In the genomic region with DNA sequence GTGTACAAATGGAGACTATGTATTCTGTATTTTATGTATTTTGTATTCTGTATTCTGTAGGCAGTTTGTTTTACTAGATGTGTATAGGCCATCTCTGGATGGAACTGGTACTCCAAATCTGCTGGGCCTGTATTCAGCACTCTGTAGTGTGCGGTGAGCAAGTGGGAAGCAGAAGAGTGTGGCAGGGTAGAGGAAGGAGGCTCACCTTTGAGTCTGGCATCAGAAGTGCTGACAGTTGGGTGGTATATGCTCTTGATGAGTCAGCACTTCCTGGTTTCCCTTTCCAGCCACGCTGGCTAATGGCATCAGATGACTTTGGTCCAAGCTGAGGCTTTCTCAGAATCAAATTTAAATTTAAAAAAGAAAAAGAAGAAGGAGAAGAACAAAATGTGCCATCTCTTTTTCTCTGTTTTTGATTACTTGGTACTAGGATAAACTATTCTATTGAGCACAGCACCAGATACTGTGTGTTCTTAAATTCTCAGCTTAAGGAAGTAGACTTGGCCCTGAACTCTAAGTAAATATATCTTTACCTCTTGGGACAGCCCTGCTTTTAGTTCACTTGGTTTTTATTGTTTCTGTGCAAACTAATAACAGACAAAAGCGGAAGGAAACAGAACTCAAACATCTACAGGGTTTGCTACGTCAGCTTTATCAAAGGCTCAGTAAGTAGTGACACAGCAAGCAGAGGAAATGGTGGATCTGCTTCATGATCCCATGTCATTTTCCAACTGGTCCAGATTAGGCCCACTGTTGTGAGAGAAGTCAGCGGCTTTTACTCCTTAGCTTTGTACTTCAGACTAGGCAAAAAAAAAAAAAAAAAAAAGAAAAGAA, we compare ENCODE assay signal across 12 mouse cellular contexts. TPM values are rescaled to one million over a fixed set of nuclear protein-coding genes. Genes with fewer than 3 reads are reported as not detected.
A peak's percentile ranks its signal among the peaks of the same experiment; 100 is the strongest.
DNase-seq lines count a peak whose midpoint lies in the region; ATAC-seq lines count a peak whose summit lies in the region.
"Had no signal": no experiment of that assay in that cellular context is flagged by ENCODE, and none has a peak within 500 bp of the region (broad histone marks: within the 10 kb centered on the region; RNA-seq: fewer than 3 reads in every experiment).

No protein-coding gene starts in this region.

- no peak overlapping the region for H3K9ac ChIP-seq in heart, embryonic 11.5 days (ENCODE audit: low read depth, low read length)
- no peak overlapping the region for H3K9ac ChIP-seq in liver, embryonic 13.5 days
- no peak overlapping the region for H3K9ac ChIP-seq in forebrain, embryonic 13.5 days

- no peak overlapping the region for H3K4me2 ChIP-seq in heart, embryonic 11.5 days
- H3K4me2 ChIP-seq in liver, embryonic 13.5 days, result no peak overlapping the region
- no peak overlapping the region for H3K4me2 ChIP-seq in forebrain, embryonic 13.5 days

- H3K4me3 ChIP-seq in heart, embryonic 11.5 days (ENCODE audit: low read depth, low read length), result no peak overlapping the region
- H3K4me3 ChIP-seq in liver, embryonic 13.5 days (replicated peaks), result no peak overlapping the region
- no peak overlapping the region for H3K4me3 ChIP-seq in forebrain, embryonic 13.5 days
- H3K4me3 ChIP-seq: layer of hippocampus, adult 2 months; myocyte had no signal

- no peak overlapping the region for H3K27ac ChIP-seq in heart, embryonic 11.5 days (ENCODE audit: low read depth, low read length)
- H3K27ac ChIP-seq in liver, embryonic 13.5 days, result peak overlapping the region; percentile 25
- H3K27ac ChIP-seq in forebrain, embryonic 13.5 days, result no peak overlapping the region
- H3K27ac ChIP-seq: layer of hippocampus, adult 2 months had no signal

- H3K9me3 ChIP-seq in heart, embryonic 11.5 days (replicated peaks; ENCODE audit: control insufficient read depth, low read length), result no peaks in the 10 kb centered on the region
- H3K9me3 ChIP-seq in liver, embryonic 13.5 days (replicated peaks), result no peaks in the 10 kb centered on the region
- H3K9me3 ChIP-seq in forebrain, embryonic 13.5 days (replicated peaks), result no peaks in the 10 kb centered on the region

- H3K4me1 ChIP-seq in heart, embryonic 11.5 days (ENCODE audit: control insufficient read depth, insufficient read depth, low read length), result peaks cover 7% of the 10 kb centered on the region; the same call in 1 of the 2 replicates
- H3K4me1 ChIP-seq in liver, embryonic 13.5 days (replicated peaks), result peaks cover 89% of the 10 kb centered on the region
- H3K4me1 ChIP-seq in forebrain, embryonic 13.5 days, result peaks cover 16% of the 10 kb centered on the region

- peak; percentile 91 for DNase-seq in heart, adult 11 months
- peak; percentile 20 for DNase-seq in CD4-positive, CD25-positive, alpha-beta regulatory T cell, adult 2 months (ENCODE audit: low read depth, low spot score)
- peak; percentile 16 for DNase-seq in liver, embryonic 13.5 days
- no peak for DNase-seq in layer of hippocampus, postnatal 36 days
- no peak for DNase-seq in cerebellum, postnatal 4 days (ENCODE audit: low spot score in 2 of 2)
- DNase-seq: kidney, adult 11 months; lung, postnatal 4 days had no signal

- H3K27me3 ChIP-seq in heart, embryonic 11.5 days (ENCODE audit: control insufficient read depth, insufficient read depth, low read length), result no peaks in the 10 kb centered on the region
- no peaks in the 10 kb centered on the region for H3K27me3 ChIP-seq in liver, embryonic 13.5 days
- H3K27me3 ChIP-seq in forebrain, embryonic 13.5 days, result no peaks in the 10 kb centered on the region

- no peaks in the 10 kb centered on the region for H3K36me3 ChIP-seq in heart, embryonic 11.5 days (ENCODE audit: control insufficient read depth, insufficient read depth, low read length)
- H3K36me3 ChIP-seq in liver, embryonic 13.5 days, result peaks cover 6% of the 10 kb centered on the region; the same call in 1 of the 2 replicates
- no peaks in the 10 kb centered on the region for H3K36me3 ChIP-seq in forebrain, embryonic 13.5 days (ENCODE audit: poor library complexity, severe bottlenecking)

- no peak for ATAC-seq in heart, embryonic 11.5 days (replicated peaks; ENCODE audit: insufficient number of reproducible peaks, low FRiP score, low TSS enrichment)
- peak; percentile 84 for ATAC-seq in erythroblast, adult 5-6 weeks (replicated peaks; ENCODE audit: low FRiP score, poor library complexity, severe bottlenecking)
- ATAC-seq in liver, embryonic 13.5 days (ENCODE audit: low read depth), result peak; percentile 68
- ATAC-seq in forebrain, embryonic 13.5 days, result no peak

- 69% methylated on average over 5 of the region's 5 CpGs for WGBS in heart, embryonic 11.5 days (ENCODE audit: insufficient replicate concordance)
- 53% methylated on average over 5 of the region's 5 CpGs for WGBS in liver, embryonic 13.5 days (ENCODE audit: insufficient replicate concordance)
- 85% methylated on average over 5 of the region's 5 CpGs for WGBS in forebrain, embryonic 13.5 days

RNA-seq across cellular contexts. Expression of a gene that starts 17.6 kb away (rescaled TPM):
- 23.1 and 31.3 TPM in 2 replicates for polyA plus RNA-seq in heart, embryonic 11.5 days (2014; fragmentation: Nextera tagmentation; extraction: Ambion mirVana)
- 30.5 and 40.5 TPM in 2 replicates for total RNA-seq in erythroblast, adult 5-6 weeks (2015; ENCODE audit: low replicate concordance)
- total RNA-seq in erythroblast, adult 5-6 weeks (2017; ENCODE audit: low replicate concordance), result 16.2 and 21.3 TPM in 2 replicates
- polyA plus RNA-seq in liver, embryonic 13.5 days (2015; fragmentation: Nextera tagmentation; extraction: Ambion mirVana), result 23.0 and 26.0 TPM in 2 replicates
- total RNA-seq in layer of hippocampus, postnatal 36 days (2021), result 1 to 10 TPM; 4.4 to 4.6 TPM
- 30.3 and 34.4 TPM in 2 replicates for polyA plus RNA-seq in forebrain, embryonic 13.5 days (2015; fragmentation: Nextera tagmentation; extraction: Ambion mirVana)

Comparison
In these comparisons a context has a peak if more than half of its experiments do, and no peak if none do; other contexts are left out.
1. DNase-seq: peak in heart, adult 11 months (single experiment), CD4-positive, CD25-positive, alpha-beta regulatory T cell, adult 2 months (single experiment) and liver, embryonic 13.5 days (single experiment); none in layer of hippocampus, postnatal 36 days (0 of 2) and cerebellum, postnatal 4 days (0 of 2).
2. ATAC-seq: peak in erythroblast, adult 5-6 weeks (single experiment) and liver, embryonic 13.5 days (single experiment); none in heart, embryonic 11.5 days (single experiment) and forebrain, embryonic 13.5 days (single experiment).